ENCODE assay signal across 9 mouse cellular contexts in the genomic region with DNA sequence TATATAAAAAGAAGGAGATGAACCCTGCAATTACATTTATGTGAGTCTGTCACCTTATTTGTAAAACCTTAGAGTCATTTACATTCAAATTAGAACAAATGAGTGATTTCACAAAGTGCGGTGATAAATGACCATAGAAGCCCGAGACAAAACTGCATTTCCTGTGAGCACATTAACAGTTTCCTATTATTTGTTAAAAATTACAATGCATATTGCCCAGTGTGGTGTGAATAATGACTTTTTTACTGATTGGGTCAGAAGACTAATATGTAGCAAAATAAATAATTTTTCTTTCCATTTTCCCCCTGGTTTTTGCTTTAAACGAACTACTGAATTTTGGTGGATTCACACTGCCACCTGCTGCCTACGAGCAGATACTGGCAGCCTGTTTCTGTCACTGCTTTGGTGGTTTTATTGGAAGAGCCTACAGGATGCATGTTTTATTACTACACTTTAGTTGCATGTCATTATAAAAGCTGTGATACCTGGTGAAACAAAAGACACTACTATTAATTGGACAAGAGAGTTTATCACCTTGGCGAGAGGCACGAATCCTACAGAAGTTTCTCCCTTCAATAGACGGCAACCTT.
DNase-seq lines count a peak whose midpoint lies in the region; ATAC-seq and TF ChIP-seq lines count a peak whose summit lies in the region.
"Had no signal": no experiment of that assay in that cellular context is flagged by ENCODE, and none has a peak within 500 bp of the region (broad histone marks: within the 10 kb centered on the region; RNA-seq: fewer than 3 reads in every experiment).

No protein-coding gene starts in this region.

- H3K27ac ChIP-seq in midbrain, embryonic 11.5 days (ENCODE audit: low read depth, low read length) = no peak overlapping the region
- H3K27ac ChIP-seq in midbrain, embryonic 10.5 days (replicated peaks) = no peak overlapping the region
- no peak overlapping the region for H3K27ac ChIP-seq in forebrain, postnatal 0 days (ENCODE audit: low read depth, low read length)
- no peak overlapping the region for H3K27ac ChIP-seq in midbrain, embryonic 14.5 days (replicated peaks; ENCODE audit: low read depth, low read length)
- H3K27ac ChIP-seq: lung, embryonic 15.5 days had no signal

- no peaks in the 10 kb centered on the region for H3K27me3 ChIP-seq in midbrain, embryonic 11.5 days (ENCODE audit: control insufficient read depth, insufficient read depth, low read length)
- H3K27me3 ChIP-seq in midbrain, embryonic 10.5 days (ENCODE audit: low read depth, poor library complexity, severe bottlenecking) = no peaks in the 10 kb centered on the region
- no peaks in the 10 kb centered on the region for H3K27me3 ChIP-seq in forebrain, postnatal 0 days (ENCODE audit: insufficient read depth, low read length)
- no peaks in the 10 kb centered on the region for H3K27me3 ChIP-seq in midbrain, embryonic 14.5 days (ENCODE audit: control insufficient read depth, insufficient read depth, low read length)
- H3K27me3 ChIP-seq: lung, embryonic 15.5 days had no signal

- no peaks in the 10 kb centered on the region for H3K4me1 ChIP-seq in midbrain, embryonic 11.5 days (ENCODE audit: control insufficient read depth, insufficient read depth, low read length)
- no peaks in the 10 kb centered on the region for H3K4me1 ChIP-seq in midbrain, embryonic 10.5 days
- no peaks in the 10 kb centered on the region for H3K4me1 ChIP-seq in forebrain, postnatal 0 days (ENCODE audit: insufficient read depth)
- H3K4me1 ChIP-seq in midbrain, embryonic 14.5 days (ENCODE audit: control insufficient read depth, insufficient read depth, low read length) = no peaks in the 10 kb centered on the region
- H3K4me1 ChIP-seq: lung, embryonic 15.5 days had no signal

- H3K4me3 ChIP-seq in midbrain, embryonic 11.5 days (ENCODE audit: low read depth, low read length) = no peak overlapping the region
- no peak overlapping the region for H3K4me3 ChIP-seq in midbrain, embryonic 10.5 days
- H3K4me3 ChIP-seq in forebrain, postnatal 0 days (ENCODE audit: low read depth, low read length) = no peak overlapping the region
- H3K4me3 ChIP-seq in midbrain, embryonic 14.5 days (replicated peaks; ENCODE audit: low read depth, low read length) = no peak overlapping the region
- H3K4me3 ChIP-seq: lung, embryonic 15.5 days had no signal

- WGBS in midbrain, embryonic 11.5 days = 76% methylated on average over 7 of the region's 7 CpGs
- WGBS in midbrain, embryonic 10.5 days = 75% methylated on average over 7 of the region's 7 CpGs
- 47% methylated on average over 7 of the region's 7 CpGs for WGBS in forebrain, postnatal 0 days
- WGBS in midbrain, embryonic 14.5 days = 67% methylated on average over 7 of the region's 7 CpGs

- no peak overlapping the region for H3K9ac ChIP-seq in midbrain, embryonic 11.5 days (ENCODE audit: low read length)
- H3K9ac ChIP-seq in forebrain, postnatal 0 days = no peak overlapping the region
- no peak overlapping the region for H3K9ac ChIP-seq in midbrain, embryonic 14.5 days (replicated peaks; ENCODE audit: low read length)
- H3K9ac ChIP-seq: lung, embryonic 15.5 days had no signal

- no peaks in the 10 kb centered on the region for H3K36me3 ChIP-seq in midbrain, embryonic 11.5 days (ENCODE audit: control insufficient read depth, insufficient read depth, low read length)
- H3K36me3 ChIP-seq in midbrain, embryonic 10.5 days = no peaks in the 10 kb centered on the region
- H3K36me3 ChIP-seq in forebrain, postnatal 0 days (ENCODE audit: insufficient read depth) = no peaks in the 10 kb centered on the region
- H3K36me3 ChIP-seq in midbrain, embryonic 14.5 days (ENCODE audit: control insufficient read depth, insufficient read depth, low read length) = no peaks in the 10 kb centered on the region
- H3K36me3 ChIP-seq: lung, embryonic 15.5 days had no signal

- no peak overlapping the region for H3K4me2 ChIP-seq in midbrain, embryonic 11.5 days
- no peak overlapping the region for H3K4me2 ChIP-seq in forebrain, postnatal 0 days (ENCODE audit: low read depth)
- H3K4me2 ChIP-seq in midbrain, embryonic 14.5 days (ENCODE audit: low read length) = no peak overlapping the region
- H3K4me2 ChIP-seq: lung, embryonic 15.5 days had no signal

- no peak for DNase-seq in cerebellum, adult 11-12 months
- DNase-seq in midbrain, embryonic 11.5 days (ENCODE audit: low spot score, missing footprints) = peak; percentile 85
- no peak for DNase-seq in midbrain, embryonic 10.5 days (ENCODE audit: low spot score)
- peak; percentile 80 for DNase-seq in forebrain, postnatal 0 days
- DNase-seq in midbrain, embryonic 14.5 days = peak; percentile 85
- no peak for DNase-seq in urinary bladder, postnatal 10 days (ENCODE audit: low spot score)
- no peak for DNase-seq in heart, postnatal 25 days (ENCODE audit: low spot score)

- H3K9me3 ChIP-seq in midbrain, embryonic 11.5 days (ENCODE audit: control insufficient read depth, low read length) = no peaks in the 10 kb centered on the region
- H3K9me3 ChIP-seq in midbrain, embryonic 10.5 days (replicated peaks) = no peaks in the 10 kb centered on the region
- H3K9me3 ChIP-seq in forebrain, postnatal 0 days (ENCODE audit: low read length) = no peaks in the 10 kb centered on the region
- no peaks in the 10 kb centered on the region for H3K9me3 ChIP-seq in midbrain, embryonic 14.5 days (ENCODE audit: control insufficient read depth, low read length)
- H3K9me3 ChIP-seq: lung, embryonic 15.5 days had no signal

- TF ChIP-seq CTCF in forebrain, postnatal 0 days (IDR thresholded peaks at IDR 0.05; ENCODE audit: low read depth) = peak; percentile 86

- intact Hi-C loops in heart, postnatal 25 days (cut with DNase I) = no loop called here

- peak; percentile 26; the same call in 1 of the 2 replicates for ATAC-seq in cerebellum, adult (ENCODE audit: insufficient number of reproducible peaks, low FRiP score, low TSS enrichment)
- ATAC-seq in midbrain, embryonic 11.5 days (ENCODE audit: low FRiP score) = 0 out of 2 replicates have a peak, but pooled peaks have one; percentile 48
- ATAC-seq in forebrain, postnatal 0 days = peak; percentile 76
- no peak for ATAC-seq in midbrain, embryonic 14.5 days (ENCODE audit: low FRiP score, low TSS enrichment)

Comparison
In these comparisons a context has a peak if more than half of its experiments do, and no peak if none do; other contexts are left out.
1. DNase-seq: peak in midbrain, embryonic 11.5 days (single experiment), forebrain, postnatal 0 days (single experiment) and midbrain, embryonic 14.5 days (single experiment); none in cerebellum, adult 11-12 months (single experiment), midbrain, embryonic 10.5 days (single experiment), urinary bladder, postnatal 10 days (single experiment) and heart, postnatal 25 days (single experiment).